Mouse (Mus musculus) lung, adult 10 weeks (tissue): ENCODE data around the gene Ddit4. TPM values are rescaled to one million over a fixed set of nuclear protein-coding genes. Genes with fewer than 3 reads are reported as not detected.

Experiments used
- polyA plus RNA-seq: library from polyadenylated mRNA; stranded (reverse); fragments of 350-450 nt; fragmentation: Illumina TruSeq; extraction: RNeasy Lipid Tissue Mini Kit (QIAGEN cat#74804); gene quantifications from one replicate; pipeline ENCODE4 v1.2.3, GENCODE M21; 2014; ENCODE audit warnings: low read depth, low replicate concordance; ENCODE audit not compliant: insufficient read depth

The Ddit4 gene
- 24.8 TPM for polyA plus RNA-seq

GRCm38 (mm10) chr10:59951211-59952151 is at the start of gene Ddit4:
TSS of gene Ddit4 (minus strand) at chr10:59951834.

Other genes with a start within 250 kb of the Ddit4 start
- 48.1 TPM for gene Micu1, start 249.4 kb downstream of the Ddit4 start, polyA plus RNA-seq
- gene Dnajb12, start 72.3 kb downstream of the Ddit4 start, polyA plus RNA-seq, result 17.6 TPM
- gene Ascc1, start 51.0 kb upstream of the Ddit4 start, polyA plus RNA-seq, result 40.3 TPM
- 63.3 TPM for gene Anapc16, start 51.3 kb upstream of the Ddit4 start, polyA plus RNA-seq
- 71.4 TPM for gene Spock2, start 154.4 kb upstream of the Ddit4 start, polyA plus RNA-seq